Mouse (Mus musculus): ENCODE data around the gene Pde4d.

Pde4d gene

DNA sequence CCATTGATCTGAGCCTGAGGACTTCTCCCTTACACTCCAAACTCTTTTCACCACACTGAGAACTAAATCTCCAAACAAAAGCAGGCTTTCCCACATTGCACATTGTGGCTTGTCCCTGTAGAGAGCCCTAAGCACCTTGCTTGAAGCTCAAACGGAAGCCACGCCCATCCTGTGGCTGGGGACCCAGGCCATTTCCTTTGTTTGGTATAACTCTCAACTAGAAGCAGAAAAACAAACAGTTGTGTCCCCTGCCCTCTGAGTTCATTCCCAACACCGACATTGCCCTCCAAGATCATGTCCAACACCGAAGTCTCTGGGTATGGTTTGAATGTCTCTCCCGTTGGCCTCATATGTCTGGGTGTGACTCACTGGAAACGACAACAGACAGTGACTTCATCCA lies 759.7 kb downstream of the Pde4d start:
- DNase-seq, result peak; percentile 76

- DNase-seq, result peak; percentile 93
Measured at GRCm38 (mm10) chr13:109210403-109210802, 760.7 kb downstream of the Pde4d start.

GRCm38 (mm10) chr13:109211471-109211870 lies 761.7 kb downstream of the Pde4d start:
- DNase-seq, result no peak

GRCm38 (mm10) chr13:109211941-109212487 lies 762.3 kb downstream of the Pde4d start:
- no peak for DNase-seq

DNA sequence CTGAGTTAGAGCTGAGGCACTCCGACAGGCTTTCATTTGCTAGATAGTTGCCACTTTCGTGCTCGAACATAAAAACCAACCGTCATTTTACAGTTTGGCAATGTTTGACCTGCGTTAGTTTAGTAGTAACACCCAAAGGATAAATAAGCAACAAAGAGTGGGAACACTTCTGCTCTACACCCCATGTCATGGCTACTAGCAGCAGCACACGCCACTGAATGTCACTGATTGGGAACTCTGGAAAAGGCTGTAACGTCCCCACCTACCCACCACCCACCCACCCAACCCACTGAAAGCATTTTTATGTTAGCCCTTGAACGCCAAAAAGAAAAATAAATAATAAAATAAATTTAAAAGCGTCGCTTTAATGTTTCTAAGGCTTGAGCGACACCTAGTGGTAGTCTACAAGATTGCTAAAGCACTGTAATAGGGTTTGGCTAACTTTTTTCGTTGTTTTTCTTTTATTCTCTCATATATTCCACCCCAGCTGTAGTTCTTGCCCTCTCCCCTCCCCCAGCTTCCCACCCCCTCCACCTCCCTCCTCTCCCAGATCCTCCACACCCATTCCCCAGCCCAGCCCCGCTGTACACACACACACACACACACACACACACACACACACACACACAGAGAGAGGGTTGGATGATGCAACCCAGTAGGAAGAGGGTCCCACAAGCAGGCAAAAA lies 763.2 kb downstream of the Pde4d start:
- no peak for DNase-seq

GRCm38 (mm10) chr13:109219019-109219725 lies 769.4 kb downstream of the Pde4d start:
- no peak for DNase-seq

DNA sequence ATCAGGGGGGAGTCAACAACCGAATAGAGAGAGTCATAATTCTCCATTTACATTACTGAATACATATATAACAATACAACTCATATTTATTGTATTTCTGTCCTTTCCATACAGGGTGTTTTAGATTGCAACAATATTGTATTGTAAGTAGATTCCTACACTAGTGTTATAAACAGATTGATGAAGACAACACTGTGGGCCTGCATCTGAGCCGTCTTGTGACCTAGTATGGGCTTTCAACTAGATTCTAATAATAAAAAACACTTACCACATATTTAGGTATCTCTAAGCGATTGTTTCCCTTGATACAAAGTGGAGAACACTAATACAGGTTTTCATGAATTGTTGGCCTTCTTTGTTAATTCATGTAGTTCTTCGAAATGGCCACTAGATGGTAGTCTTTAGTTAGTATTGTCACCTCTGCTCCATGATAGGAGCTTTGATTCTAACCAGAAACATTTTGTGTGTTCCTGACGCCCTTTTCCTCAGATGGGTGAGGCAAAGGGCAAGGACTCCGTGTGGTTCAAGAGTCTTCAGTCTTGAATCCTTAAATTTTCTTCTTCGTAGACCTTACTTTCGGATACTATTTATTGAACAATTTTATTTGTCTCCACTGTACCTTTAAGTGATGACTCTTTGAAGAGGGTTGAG lies 779.3 kb downstream of the Pde4d start:
- DNase-seq, result no peak

- DNase-seq, result no peak
Measured at GRCm38 (mm10) chr13:109229618-109230334, 780.0 kb downstream of the Pde4d start.

DNA sequence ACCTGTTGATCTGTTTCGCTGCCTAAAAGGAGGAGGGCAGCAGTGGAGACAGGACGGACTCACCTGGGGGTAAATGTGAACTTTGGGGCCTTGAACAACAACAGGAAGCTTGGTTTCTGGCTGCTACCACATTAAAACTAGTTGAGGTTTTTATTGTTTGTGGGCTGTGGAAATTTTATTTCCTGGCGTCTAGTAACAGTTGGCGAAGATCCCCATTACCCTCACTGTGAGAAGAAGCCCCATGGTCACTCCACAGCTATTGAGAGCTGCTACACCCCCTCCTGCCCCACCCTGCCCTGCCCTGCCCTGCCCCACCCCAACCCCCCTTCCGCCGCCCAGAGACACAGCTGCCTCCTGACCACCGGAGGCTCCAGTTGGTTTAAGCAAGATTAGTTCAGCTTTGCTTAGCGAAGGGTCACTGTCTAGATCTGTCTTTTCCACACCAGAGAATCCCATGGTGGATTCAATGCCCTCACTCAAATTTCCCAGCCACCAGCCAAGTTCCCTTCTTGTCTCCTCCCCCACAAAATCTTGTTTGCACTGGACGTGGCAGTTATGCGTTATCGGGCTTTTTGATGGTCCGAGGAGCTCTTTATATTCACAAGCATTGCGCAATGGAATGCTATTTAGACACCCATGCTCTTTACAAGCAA lies 780.7 kb downstream of the Pde4d start:
- DNase-seq, result no peak

DNA sequence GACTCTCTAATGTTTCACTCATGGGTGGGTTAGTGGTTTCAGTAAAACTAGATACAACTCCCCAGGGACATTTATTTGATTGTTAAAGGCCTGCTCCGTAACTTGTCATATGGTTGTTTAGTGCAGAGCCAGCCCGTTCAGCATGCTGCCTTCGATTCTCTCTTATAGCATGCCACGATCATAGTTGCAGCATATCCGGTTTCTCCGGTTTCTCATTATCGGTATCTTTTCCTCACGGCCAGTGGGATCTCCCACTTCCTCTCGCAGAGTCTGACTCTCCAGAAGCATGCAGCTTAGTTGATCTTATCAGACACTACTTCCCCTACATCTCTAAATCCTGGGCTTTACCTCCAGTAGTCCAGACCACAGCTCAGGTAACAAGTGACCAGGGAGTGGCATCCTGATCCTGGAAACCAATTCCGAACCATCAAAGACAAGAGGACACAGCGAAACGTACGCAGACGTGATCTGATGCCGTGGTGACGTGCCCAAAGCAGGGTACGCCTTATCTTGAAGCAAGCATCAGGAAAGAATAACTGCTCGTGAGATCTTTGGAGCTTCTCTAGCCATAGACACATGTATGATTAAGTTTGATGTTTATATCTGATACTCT lies 782.2 kb downstream of the Pde4d start:
- no peak for DNase-seq

GRCm38 (mm10) chr13:109232531-109232930 lies 782.8 kb downstream of the Pde4d start:
- DNase-seq, result no peak

GRCm38 (mm10) chr13:109233911-109234613 lies 784.3 kb downstream of the Pde4d start:
- no peak for DNase-seq

GRCm38 (mm10) chr13:109236047-109236446 lies 786.3 kb downstream of the Pde4d start:
- DNase-seq, result no peak

- DNase-seq, result no peak
Measured at GRCm38 (mm10) chr13:109238670-109239069, 788.9 kb downstream of the Pde4d start.

- peak; percentile 68 for DNase-seq
Measured at GRCm38 (mm10) chr13:109239296-109239695, 789.5 kb downstream of the Pde4d start.

GRCm38 (mm10) chr13:109242456-109243050 lies 792.8 kb downstream of the Pde4d start:
- no peak for DNase-seq

DNA sequence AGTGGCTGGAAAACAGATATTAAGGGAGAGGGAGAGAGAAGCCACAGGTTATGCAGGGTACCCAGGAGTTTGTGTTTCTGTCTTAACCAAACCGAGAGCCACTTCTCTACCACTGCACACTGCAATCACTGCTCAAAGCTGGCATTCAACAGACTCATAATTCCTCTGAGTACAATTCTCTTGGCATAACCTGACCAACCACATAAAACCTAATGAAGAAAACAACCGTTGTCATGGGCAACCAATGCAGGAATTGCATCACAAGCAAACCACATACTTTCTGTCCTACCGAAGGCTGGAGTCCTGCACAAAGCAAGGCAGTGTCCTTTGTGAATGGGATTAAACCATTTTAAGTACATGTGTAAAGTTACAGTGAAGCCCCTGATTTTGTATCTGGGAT lies 793.4 kb downstream of the Pde4d start:
- DNase-seq, result no peak

GRCm38 (mm10) chr13:109247061-109247460 lies 797.3 kb downstream of the Pde4d start:
- DNase-seq, result no peak

GRCm38 (mm10) chr13:109249315-109249714 lies 799.6 kb downstream of the Pde4d start:
- no peak for DNase-seq

GRCm38 (mm10) chr13:109255634-109256033 lies 805.9 kb downstream of the Pde4d start:
- no peak for DNase-seq

- DNase-seq, result peak; percentile 56
Measured at GRCm38 (mm10) chr13:109260220-109260795, 810.6 kb downstream of the Pde4d start.
